Mouse (Mus musculus) testis, adult 2 months (tissue): ENCODE measurements around the gene Maml3.
A peak's percentile ranks its signal among the peaks of the same experiment; 100 is the strongest.

Experiments
- CTCF ChIP-seq: fragments of 200-500 bp; IDR thresholded peaks from 2 replicates; pipeline ENCODE4 v1.5.1; 2012; ENCODE audit warnings: low read depth, mild to moderate bottlenecking, inconsistent platforms, low read length, moderate library complexity; ENCODE audit not compliant: control insufficient read depth, insufficient read depth, insufficient replicate concordance
- POLR2A ChIP-seq: fragments of 200-500 bp; IDR thresholded peaks from 2 replicates; pipeline ENCODE4 v1.6.1; 2012; ENCODE audit warnings: low read depth, mild to moderate bottlenecking, inconsistent platforms, low read length, moderate library complexity; ENCODE audit not compliant: control insufficient read depth

- TF ChIP-seq POLR2A (no peak), CTCF (peak; percentile 60; the same call in 1 of the 2 replicates)
These were observed 452.6 kb downstream of the Maml3 start for GRCm38 (mm10) chr3:51652292-51652691.
